Mouse (Mus musculus) hindlimb bud, embryonic 11.5 days (tissue): ENCODE data around the gene 1810062G17Rik.
A peak's percentile ranks its signal among the peaks of the same experiment; 100 is the strongest.

Experiments
- DNase-seq: peaks from one replicate; pipeline ENCODE4 v3.0.0-alpha.2; 2012; ENCODE audit warnings: low read depth, low spot score; ENCODE audit errors: extremely low spot score

The 1810062G17Rik gene

DNA sequence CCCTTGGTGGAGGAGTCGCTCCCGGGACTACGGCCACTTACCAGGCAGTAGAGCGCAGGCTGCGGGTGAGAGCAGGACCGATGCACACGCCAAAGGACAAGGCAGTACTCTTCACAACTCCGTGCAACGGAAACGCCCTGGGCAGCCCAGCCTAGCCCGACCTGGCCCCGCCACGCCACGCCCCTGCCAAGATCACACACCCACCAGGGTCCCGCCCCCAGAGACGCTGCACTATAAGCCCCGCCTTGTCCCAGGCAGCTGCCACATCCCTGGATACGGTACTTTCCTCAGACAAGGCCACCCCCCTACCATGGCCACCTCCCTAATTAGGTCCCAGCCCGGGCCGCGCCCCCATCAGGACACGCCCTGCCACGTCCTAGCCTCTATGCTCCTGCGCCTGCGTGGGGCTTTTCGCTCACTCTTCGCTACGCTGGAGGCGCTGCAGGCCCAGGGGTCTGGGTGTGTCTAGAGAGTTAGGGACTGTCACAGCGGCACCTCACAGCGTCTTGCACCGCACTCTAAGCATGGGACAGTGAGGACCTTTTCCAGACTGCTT lies at the start of gene 1810062G17Rik, which contains the start of gene Anxa5:
Gene 1810062G17Rik, plus strand, starts transcription at position 406 of the 556 bp plus-strand sequence.
Gene Anxa5, minus strand, starts transcription at position 363 of the 556 bp plus-strand sequence.
- peak; percentile 63 for DNase-seq

DNA sequence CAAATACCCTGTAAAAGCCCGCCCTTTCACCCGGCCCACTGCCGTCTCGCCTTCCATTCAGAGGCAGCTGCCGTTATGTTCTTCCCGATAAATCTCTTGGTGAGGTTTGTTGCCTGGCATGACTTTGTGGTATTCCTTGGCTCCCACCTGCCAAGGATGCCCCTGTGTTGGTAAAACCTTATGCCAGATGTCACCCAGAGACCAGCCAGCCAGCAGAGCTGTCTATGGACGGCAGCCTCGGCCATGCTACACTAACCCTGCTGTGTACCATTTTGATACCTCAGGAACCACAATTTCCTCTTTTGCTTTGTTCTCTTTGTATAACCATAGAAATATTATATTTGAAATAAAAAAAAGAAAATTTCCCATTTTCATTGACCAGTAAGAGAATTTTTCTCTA lies 48.4 kb upstream of the 1810062G17Rik start:
- DNase-seq = no peak

DNA sequence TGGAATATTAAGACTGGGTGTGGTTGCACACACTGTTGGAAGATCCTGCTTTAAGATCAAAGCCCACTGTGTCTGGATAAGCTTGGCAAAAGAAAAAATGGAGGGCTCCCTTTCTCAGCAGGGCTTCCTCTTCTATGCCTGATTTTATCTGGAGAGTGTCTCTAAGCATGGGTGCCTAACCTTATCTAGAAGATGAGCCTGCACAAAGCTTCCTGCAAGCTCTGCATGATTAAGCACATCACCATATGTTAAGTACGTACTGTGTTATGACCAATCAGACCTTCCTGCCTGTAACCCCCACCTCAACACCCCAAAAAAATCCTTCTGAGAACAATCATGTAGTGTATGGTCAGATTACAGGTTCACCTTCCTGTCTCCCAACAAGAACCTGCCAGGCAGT lies 45.4 kb upstream of the 1810062G17Rik start:
- DNase-seq = no peak

DNA sequence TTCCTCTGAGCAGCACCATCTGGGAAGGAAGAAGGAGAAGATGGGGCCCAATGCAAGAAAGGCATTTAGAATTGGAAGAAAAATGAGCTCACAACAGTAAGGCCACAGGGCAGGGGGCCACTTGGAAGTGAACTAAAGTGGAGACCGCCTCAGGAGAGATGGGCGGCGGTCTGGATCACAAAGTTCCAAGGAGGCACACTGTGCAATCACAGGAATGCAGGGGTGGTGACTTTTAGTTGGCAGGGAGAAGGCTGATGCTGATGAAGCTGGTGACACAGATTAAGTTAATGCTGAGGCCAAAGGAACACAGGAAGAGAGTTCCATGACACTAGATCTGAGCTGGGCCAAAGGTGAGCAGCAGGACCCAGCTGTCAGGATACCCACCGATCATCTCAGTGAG lies 35.5 kb upstream of the 1810062G17Rik start:
- no peak for DNase-seq

DNA sequence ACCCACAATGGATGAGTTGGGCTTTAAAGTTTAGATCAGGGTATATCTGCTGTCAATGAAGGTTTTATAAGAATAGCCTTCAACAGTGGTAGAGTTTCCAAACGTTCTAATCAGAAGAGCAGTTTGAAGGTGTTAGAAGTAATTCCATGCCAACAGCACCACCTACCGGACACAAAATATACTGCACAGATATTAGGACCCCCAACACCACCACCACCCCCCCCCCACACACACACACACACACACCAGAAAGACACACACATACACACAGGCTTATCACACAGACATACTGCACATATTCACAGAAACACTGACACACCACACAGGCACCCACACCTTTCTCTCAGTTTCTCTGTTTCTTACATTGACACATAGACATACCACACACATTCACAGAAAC lies 33.3 kb upstream of the 1810062G17Rik start:
- peak; percentile 71 for DNase-seq

DNA sequence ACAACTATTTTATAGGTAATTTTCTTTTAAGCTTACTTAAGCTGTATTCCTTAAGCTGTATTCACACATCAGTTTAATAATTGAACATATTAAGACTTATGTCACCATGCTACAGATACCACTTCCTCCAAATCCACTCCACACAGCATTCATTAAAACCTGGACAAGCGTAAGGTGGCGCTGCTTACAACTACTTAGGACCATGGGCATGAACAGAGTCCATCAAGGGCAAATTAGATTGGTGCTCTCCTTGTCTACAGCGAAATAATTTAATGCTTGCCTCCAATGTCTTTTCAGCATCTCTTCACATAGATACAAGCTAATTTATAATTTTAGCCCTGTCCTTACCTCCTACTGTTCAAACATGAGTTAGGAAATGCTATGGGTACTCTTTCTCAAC lies 29.7 kb upstream of the 1810062G17Rik start:
- no peak for DNase-seq

DNA sequence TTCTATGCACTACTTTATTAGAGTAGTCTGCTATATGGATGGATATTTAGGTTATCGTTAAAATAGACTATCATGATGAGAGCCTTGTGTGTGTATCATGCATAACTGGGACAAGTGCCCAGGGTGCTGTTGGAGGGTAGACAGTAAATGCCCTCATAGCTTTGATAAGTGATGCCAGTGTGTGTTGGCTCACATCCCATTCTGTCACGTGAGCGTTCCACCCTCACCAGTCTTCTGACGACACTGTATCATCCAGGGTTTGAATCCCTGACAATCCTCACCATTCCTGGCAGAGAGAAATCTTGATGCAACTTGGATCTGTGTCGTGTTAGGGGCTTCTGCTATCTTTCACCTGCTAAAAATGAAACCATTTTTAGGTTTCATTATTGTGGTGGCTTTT lies 29.2 kb upstream of the 1810062G17Rik start:
- DNase-seq = no peak

DNA sequence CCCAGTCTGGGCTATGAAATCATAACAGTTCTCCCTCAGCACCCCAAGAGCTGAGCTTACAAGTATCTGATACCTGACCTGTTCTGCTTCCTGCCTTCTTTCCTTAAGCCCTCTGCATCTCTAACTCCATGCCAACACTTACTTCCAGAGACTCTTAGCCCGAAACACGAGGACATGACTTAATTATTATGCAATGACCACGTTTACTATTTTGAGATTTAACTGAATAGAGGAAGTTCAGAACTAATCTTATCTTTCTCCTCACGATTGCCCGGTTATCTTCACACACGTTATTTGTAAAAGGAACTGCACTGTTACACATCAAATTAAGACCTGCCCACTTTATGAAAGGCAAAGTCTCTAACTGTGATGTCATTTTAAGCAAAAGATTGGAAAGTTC lies 28.8 kb upstream of the 1810062G17Rik start:
- no peak for DNase-seq

DNA sequence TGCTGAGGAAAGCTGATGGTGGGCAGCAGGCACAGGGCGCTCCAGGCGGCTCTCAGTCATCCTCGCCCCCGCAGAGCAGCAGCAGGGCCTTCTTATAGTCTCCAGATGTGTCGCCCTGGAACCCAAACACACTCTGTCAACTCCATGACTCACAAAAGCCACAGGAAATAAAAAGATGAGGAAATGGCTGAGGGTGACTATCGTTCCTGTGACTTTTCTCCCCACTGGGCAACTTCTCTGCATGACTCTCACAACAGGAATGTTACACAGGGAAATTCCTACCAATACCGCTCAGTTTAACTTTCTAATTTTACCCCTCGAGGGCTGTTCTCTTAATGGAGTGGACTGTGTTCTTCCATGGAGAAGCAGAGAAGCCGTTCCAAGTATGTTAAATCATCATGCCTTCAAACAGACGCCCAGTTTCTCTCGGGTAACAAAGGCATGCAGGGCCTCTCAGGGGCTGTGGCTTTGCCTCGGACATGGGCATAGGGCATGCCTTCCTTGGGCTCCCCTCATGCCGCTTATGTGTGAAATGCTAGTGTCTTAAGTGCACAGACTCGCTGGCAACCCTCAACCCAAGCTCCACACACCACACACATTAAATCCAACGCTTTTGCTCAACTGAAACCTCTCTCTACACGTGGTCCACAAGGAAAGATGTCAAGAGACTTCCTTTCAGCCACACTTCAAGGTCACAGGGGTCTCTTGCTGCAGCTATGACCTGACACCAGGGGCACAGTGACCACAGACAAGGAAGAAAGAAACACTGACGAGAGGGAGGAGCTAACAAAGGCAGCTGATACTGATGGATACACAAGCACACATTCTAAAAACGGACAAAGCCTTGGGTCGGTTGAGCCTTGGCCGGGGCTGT lies 26.2 kb upstream of the 1810062G17Rik start:
- no peak for DNase-seq

DNA sequence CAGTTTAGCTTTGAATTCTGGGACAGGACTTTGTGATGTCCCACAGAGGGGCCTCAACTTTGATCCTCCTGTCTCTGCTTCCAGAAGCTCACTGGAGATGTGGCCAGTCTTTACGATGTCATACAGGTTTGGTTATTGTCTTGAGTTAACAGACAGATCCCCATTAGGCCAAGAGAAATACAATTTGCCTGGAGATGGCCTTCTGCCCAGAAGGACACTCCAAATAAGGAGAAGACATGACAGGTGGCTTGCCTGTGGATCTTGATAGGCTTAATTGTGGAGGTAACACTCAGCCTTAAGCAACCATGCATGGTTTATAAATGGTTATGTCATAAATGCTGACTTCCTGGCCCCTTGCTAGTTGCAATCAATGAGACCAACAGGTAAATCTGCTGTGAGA lies 23.2 kb upstream of the 1810062G17Rik start:
- DNase-seq = no peak

DNA sequence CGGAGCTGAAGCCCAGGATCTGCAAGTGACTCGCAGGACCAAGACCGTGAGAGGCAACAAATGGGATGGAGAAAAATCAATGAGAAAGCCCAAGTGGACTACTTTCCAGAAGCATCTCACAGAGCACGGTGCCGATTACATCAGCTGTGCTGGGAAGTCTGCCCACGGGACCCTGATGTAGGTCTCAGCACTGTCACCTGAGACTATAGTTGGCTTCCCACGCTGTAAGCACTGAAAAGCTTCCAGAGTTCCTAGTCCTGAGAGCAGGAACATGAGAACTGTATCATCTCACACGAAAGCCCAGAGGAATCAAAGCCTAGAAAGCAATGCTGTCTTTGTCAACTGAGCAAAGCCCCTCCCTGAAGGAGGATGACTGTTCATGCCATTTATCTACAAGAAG lies 20.6 kb upstream of the 1810062G17Rik start:
- DNase-seq = no peak

DNA sequence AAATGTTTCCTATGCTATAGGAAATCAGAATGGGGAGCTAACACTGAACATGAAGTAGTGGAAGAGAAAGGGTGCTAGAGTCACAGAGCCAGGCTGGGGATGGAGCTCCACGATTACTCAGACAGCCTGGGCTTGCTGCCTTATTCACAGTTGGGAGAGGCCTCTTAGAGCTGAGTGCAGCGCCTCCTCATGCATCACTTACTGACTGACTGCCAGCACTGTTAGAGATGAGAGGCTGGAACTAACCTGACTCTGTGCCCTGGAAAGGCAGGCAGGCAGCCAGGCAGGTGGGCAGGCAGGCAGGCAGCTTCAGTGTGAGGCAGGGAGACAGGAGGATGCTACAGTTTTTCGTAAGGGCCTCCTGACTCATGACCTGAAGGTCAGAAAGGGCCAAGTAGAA lies 20.2 kb upstream of the 1810062G17Rik start:
- DNase-seq = no peak

DNA sequence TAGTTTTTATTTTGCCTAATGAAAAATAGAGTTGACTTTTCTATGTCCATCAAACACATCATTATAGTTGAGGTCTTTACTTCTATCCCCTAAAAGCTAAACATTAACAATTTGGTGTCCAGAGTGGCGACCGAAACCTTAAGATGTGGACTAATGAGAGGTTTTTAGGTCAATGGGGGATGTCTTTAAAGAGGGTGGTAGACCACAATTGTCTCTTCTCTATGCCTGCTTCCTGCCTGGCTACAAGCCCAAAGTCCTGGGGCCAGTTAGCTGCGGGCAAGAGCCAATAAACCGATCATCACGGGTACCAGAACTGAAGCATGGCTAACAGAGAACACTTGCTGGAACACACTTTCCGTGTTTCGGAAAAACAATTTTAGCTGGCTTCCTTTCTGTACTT lies 15.0 kb upstream of the 1810062G17Rik start:
- DNase-seq = no peak

DNA sequence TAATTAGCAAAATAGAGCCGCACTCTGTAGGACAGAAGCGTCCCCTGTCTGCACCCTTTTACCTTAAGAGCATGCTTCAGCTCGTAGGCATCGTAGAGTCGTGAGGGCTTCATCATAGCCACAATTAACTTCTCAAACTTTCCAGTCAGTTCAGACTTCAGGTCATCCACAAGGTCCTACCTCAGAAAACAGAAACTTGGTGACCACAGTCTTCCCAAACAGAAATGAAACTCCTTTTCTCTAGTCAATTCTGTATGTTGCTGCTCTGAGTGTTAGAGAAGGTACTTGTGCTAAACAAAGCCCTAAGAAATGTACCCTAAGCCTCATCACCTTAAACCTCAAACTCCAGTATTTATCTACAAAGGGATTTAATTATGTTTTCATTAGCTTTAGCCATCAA lies 13.9 kb upstream of the 1810062G17Rik start:
- DNase-seq = no peak

DNA sequence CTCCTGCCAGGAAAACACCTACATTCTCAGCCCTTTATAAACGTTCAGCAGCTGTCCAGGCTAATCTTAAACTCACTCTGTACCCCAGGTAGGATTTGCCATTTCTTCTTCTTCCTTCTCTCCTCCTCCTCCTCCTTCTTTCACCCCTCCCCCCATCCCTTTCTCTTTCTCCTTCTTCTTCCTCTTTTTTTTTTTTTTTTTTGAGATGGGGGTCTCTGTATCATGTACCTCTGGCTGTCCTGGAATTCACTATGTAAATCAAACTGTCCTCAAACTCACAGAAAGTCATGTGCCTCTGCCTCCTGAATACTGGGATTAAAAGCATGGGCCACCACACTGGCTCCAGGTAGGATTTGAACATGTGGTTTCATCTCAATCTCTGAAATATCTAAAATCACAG lies 13.4 kb upstream of the 1810062G17Rik start:
- DNase-seq = no peak

DNA sequence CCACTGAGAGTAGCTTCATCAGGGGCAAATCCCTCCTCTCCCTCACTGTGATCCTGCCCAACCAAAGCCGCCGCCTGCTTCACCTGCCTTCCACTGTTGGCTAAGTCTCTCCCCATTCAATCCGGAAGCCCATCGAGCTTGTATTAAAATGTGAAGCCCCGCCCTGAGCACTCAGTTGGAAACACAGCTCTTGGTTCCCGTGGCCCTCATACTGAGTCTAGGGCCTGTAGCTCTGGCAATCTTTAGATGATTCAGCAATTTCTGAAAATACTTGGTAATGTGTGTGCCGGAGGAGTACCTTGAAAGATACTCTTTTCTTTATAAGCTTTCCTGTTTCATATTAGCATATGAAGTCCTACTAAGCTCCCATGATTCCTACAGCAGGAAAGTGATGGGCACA lies 10.2 kb upstream of the 1810062G17Rik start:
- DNase-seq = no peak

DNA sequence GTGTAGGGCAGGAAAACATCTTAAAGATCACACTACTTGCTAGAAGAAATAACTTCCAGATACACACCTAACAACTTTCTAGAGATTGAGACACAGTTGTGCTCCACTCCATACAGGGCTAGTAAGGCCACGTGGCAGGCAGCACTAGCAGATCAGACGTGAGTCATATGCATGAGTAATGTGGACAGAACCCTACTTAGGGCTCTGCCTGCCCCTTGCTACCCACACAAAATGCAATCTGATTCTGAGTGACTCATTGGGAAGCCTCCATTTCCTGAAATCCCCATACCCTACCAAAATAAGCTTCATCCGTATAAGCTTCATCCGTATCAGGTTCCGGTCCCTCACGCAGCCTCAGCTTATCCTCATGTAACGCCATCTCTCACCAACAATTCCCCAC lies 8.1 kb upstream of the 1810062G17Rik start:
- no peak for DNase-seq

DNA sequence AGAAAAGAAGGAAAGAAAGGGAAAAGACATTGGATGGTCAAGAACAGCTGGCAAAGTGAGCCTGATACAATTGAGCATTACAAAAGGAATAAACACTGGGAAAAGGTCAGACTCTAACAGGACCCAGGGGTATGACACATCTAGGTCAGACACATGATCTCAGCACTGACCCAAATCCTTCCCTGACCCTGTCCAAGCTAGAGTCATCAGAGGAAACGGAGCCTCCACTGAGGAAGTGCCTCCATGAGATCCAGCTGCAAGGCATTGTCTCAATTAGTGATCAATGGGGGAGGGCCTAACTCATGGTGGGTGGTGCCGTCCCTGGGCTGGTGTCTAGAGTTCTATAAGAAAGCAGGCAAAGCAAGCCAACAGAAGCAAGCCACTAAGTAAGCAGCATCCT lies 6.9 kb upstream of the 1810062G17Rik start:
- DNase-seq = no peak

DNA sequence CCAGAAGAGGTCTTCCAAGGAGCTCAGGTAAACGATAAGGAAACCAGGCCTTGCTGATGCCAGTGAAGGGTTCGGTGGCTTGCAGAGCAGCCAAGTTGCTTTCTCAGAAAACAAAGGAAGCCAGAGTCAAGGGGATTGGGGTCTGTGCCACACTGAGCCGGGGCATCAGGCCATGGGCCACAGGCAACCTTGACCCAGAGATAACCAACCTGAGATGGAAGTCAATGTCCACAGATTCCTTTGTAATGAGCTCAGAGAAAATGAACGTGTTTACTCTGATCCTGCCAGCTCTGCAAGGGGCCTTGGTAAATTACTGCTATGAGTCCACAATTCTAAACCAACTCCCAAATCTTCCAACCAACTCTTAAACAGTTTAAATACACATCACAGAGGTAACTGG lies 3.9 kb upstream of the 1810062G17Rik start:
- no peak for DNase-seq

DNA sequence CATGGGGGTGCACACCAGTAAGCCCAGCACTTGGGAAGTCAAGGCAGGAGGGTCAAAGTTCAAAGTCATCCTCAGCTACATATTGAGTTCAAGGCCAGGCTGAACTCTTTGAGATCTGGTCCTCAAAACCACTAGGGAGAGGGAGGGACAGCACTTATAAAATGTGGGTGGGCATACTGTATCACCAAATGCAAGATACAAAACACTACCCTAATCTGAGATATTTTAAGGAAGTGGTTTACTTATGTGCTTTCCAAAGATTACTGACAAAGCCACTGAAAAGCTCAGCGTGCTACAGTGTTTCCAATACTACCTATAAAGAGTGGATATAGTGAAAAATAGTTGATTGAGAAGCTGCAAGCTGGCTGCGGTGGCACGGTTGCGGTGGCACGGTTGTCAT lies 2.5 kb upstream of the 1810062G17Rik start:
- no peak for DNase-seq

DNA sequence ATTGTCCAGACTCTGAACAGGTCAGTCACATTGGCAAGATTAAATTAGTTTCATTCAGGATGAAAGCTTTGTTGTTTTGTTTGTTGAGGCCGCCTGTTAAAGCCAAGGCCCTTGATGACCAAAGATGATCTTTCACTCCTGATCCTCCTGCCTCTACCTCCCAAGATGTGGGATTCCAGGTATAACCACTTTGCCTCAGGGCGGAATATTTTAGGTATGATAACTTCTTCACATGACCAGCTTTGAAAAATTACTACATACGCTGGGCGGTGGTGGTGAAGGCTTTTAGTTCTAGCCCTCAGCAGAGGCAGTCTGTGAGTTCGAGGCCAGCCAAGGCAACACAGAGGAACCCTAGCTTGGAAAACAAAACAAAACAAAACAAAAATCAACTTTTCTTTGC lies 1.3 kb upstream of the 1810062G17Rik start:
- DNase-seq = no peak

DNA sequence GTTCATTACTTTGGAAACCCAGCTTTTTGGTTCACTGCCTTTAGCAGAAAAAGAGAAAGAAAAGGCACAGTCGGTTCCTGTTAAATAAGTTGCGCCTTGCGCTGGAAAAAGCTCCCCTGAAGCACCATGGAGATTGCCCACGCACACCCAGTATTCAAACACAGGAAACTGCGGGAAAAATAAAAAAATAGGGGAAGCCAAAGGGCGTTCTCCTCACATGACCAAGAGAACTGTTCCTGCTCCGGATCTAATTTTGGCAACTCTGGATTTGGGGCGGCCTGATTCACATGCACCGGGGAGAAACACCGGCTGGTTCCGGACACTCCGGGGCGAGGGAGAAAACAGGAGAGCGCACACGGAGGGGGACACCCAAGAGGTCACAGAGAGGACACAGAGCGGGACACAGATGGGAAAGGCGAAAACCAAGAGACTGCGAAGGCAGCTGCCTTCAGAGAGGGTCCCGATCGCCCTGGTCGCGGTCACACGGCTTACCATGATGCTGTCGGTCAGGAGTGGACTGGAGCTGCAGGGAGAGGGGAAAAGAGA lies 726 bp upstream of the 1810062G17Rik start:
- no peak for DNase-seq
